Mouse (Mus musculus): ENCODE data around the gene Tns1.

Gene Tns1

DNA sequence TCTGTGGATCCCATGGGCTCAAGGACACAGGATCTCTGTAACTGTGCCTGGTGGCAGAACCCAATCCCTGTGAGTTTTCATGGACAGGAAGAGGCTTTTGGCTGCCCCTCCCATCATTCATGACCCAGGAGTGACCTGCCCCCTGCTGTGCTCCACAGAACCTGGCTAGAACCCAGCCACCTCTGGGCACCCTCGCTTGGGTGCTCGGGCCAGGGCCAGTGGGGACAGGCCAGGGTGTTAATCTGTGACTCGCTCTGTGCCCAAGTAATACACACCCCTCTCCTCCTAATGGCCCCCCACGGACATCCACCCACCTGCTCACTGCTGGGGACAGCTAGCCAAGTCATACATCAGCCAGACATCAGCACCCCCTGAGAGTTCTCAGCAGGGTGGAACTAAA is 65.9 kb downstream of the Tns1 start:
- DNase-seq (ENCODE audit: low read depth), result no peak

DNA sequence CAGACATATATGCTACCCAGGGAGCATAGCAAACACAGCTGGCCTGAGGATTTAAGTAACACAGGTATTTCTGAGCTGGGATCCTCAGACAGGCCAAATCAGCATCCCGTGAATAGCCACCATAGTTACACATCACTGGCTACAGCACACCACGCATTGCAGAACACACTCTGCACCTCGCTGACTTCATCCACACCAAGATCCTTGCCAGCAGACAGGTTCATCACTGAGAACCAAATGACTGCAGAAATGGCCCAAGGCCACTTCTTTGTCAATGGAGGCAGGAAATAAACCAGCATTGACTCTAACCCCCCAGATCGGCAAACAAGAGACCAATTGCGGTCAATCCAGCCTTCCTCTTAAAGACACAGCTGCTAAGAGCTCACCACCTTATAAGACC is 66.7 kb downstream of the Tns1 start:
- DNase-seq (ENCODE audit: low read depth), result no peak

DNA sequence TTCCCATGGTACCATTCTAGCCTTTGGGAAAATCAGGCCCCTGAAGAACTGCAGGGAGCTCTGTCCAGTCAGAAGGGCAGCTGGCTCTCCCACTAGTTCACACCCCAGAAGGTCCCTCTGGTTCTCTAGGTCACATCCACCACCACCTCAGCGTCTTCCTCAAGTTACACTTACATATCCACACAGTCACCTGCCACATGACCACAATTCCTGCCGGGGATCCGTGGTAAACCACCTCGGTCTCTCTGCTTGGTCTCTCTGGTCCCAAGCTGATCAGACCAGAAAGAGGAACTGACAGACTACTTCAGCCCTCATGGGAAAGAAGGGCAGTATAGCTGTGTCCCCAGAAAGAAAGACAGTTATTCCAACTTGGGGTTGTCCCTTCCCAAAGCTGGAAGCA is 68.7 kb downstream of the Tns1 start:
- no peak for DNase-seq (ENCODE audit: low read depth)

DNA sequence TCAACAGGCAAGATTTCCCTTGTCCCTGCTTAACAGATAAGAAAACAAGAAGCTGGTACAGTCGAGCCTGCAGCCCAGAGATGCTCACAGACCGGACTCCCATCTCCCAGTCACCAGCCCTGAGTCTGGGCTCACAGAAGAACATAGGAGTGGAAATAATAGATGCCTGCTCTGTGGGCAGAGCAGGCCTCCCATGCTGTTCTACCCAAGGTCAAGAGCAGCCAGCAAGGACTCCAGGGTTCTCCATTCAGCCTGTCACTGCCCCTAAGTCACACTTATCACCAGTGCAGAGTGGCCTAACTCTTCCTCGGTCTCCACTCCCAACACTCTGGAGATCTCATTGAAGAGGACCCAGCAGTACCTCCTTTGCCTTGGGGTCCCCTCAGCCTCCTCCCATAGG is 69.8 kb downstream of the Tns1 start:
- no peak for DNase-seq (ENCODE audit: low read depth)

DNA sequence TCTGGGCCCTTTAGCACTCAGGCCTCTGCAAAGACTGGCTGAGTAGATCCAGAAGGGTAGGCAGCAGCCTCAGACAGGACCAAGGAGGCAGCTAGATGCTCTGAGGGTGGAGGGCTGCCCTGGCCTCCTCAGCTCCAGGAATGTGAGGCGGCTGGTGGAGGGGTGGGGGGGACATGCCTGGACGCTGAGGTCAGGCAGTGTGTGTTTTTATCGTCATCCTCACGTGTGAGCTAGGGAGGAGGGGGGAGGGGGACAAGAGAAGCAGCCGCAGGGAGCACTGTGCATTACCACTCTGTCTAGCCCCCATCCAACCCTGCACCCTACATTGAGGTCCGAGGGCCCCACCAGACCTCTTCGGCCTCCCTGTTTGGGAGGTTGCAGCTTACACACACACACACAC is 70.2 kb downstream of the Tns1 start:
- no peak for DNase-seq (ENCODE audit: low read depth)

DNA sequence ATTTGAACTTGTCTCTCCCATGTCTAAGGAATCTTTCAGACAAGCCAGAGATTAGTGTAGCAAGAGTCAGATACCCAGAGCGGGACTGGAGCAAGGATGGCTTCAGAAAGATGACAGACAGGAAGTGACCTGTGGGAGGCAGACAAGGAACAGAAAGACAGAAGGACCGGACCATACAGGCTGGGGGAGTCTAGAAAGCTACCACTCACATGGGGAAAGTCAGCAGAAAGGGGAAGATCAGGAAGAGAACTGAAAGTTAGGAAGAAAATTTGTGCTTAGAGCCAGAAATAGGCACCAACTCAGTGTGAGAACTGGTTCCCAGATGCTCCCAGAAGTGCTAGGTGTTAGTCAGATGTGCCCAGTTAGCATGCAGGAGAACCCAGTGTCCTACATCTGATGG is 71.2 kb downstream of the Tns1 start:
- DNase-seq (ENCODE audit: low read depth), result no peak

DNA sequence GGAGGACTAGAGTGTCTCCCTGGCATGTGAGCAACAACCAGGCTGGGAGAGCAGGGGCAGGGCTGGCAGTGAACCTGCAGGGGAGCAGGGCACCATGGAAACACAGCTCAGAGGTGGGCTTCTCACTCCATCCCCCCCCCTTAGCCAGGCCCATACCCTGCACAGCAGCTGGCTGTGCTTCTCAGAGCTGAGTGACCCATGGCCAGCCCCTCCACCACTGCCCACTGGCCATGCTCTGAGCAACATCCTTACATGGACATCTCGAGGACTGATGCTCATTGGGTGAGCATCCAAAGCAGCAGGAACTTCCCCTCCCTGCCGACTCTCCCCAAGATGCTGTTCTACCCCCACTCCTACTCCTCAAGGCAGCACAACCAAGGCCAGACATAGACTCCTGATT is 72.9 kb downstream of the Tns1 start:
- DNase-seq (ENCODE audit: low read depth), result no peak

DNA sequence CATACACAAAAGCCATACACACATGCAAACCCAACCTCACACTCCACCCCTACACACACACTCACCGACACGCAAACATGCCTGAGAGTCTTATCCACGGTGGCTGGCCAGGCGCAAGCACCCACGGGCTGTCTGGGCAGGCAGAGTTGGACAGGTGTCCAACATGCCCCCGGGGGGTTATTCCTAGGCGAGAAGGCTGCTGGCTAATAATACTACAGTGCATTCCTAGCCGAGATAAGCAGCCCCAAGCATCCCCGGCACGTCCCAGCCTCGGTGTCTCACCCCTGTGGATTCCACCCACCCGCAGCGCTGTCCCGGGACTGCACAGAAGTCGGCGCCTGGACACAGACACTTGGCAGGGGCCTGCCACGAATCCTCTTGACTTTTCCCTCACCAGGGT is 74.8 kb downstream of the Tns1 start:
- no peak for DNase-seq (ENCODE audit: low read depth)

DNA sequence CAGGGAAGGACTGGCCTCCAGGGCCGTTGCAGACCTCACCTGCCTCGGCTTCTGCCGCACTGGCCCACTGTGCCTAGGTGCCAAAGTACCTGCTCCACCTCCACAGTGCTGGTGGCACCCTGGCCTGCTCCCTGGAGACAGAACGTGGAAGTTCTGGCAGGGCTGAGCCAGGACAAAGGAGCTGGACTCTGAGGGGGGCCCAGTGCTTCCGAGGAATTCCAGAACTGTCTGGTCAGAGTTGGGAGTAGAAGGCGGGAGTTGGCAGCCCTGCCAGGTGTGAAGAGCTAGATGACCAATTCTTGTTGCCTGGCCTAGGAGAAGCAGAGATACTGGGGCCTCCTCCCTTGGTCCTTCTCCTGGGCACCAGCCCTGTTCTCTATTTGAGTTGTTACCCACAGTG is 76.5 kb downstream of the Tns1 start:
- DNase-seq (ENCODE audit: low read depth), result no peak

DNA sequence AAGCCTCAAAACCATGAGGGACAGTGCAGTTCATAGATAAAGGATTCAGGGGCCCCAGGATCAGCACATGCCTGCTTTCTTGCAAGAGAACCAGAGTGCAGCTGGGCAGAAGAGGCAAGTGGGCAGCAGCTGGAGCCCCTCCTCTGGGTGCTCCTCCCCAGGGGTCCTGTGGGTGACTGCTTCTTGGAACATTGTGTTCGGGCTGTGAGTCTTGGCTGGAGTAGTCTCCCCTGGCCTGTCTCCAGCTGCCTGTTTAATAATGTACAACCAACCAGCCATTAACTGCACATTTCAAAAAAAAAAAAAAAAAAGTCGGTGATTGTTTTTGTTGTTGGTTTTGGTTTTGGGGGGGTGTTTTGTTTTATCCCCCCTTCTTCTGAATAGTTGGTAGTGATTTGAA is 76.9 kb downstream of the Tns1 start:
- DNase-seq (ENCODE audit: low read depth), result no peak

DNA sequence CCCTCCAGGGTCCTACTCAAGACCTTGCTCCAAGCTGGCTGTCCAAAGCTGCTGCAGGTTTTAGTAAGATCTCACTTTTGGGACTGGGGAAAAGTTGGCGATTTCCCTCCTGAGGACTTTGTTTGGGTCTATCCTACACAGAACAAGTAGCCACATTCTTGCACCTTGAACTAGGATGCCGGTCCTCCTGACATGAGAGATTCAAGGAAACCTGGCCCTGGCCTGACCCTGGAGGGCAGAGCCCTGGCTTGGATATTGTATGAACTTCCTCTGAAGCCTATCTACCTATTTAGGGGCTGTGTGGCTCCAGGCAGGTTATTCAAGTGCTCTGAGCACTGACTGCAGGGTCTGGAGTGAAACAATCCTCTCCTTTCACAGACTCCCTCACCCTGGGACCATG is 79.2 kb downstream of the Tns1 start:
- DNase-seq (ENCODE audit: low read depth), result no peak

DNA sequence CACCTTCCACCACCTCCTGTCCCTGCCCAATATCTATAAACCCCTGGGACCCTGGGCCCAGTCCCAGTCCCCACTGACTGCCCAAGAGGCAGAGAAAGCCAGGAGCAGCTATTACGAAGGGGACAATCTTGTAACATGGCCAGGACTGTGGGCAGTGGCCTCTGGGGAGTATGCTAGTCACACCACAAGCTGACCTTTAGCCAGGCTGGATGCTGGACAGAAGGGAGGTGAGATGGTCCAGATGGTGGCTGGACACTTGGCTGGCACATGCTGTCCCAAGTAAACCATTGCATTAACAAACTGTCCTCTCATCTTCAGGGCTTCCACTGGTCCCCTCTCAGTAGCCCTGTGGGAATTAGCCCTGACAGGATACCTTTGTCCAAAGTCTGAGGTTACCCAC is 79.8 kb downstream of the Tns1 start:
- no peak for DNase-seq (ENCODE audit: low read depth)

DNA sequence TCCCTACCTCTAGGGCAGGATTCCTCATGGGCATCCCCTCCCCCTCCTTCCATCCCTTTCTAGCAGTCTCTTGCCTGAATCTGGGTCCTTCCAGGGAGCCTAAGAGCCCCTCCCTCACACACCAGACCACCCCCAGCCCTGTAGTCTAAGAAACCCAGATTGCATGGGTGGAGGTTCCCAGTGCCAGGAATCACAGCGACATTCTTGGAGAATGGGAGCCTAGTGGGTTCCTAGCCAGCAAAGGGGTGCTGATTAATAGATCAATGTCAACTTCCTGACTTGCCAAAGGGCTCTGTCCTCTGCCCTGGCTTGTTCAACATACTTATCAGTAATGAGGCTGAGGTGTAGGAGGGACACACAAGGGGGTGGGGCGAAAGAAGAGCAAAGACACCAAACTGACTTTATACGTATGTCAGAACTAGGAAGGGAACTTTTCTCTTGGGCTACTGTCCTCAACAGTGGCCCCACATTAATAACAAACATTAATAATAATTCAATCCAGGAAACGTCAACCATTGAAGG is 80.6 kb downstream of the Tns1 start:
- no peak for DNase-seq (ENCODE audit: low read depth)

DNA sequence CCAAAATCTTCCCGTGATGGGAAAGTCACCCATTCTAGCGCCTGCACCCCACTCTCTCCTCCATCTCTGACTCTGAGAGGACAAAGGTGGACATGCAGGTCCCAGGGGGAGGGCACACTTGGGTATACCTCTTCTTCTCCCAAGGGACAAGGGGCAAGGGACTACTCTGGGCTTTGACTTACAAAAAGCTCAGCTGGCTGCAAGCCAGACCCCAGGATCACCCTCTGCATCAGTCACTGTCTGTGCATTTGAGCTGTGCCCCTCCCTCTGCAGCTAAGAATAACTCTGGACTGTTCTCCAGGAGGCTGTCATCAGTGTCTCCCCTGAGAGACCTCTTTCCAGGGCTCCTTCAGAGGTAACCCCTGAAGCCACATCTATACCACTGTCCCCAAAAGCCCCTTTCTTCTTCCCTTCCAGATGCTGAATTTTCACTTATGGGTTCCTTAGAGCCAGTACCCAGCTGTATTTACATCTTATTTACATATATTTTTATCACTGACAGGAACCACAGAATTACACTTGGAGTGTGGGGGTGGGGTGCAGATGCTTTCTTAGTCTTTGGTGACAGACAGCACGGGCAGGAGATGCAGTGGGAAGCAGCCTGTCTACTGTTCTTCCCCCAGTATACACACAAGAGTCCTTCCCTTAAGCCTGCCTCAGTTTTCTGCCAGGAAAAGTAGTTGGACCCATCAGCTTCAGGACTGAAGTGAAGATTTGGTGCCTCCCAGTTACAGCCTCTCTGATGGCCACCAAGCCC is 81.4 kb downstream of the Tns1 start:
- DNase-seq (ENCODE audit: low read depth), result no peak

DNA sequence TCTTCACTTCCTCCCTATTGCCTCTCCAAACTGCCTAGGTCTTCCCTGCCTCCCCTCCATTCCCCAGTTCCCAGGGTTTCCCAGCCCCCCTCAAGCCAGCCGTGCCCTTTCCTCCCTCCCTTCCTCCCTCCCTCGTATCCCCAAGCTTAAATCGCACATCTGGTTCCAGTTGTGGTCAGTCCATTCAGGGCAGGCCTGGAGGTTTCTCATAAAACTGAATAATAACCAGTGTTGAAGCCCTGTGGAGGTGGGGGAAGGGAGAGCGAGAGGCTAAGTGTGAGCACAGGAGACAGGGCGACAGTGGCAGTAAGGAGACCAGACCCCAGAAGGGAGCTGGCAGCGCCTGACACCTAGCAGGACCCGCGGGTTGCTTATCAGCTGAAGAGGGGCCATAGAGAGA is 82.6 kb downstream of the Tns1 start:
- peak; percentile 80 for DNase-seq (ENCODE audit: low read depth)

DNA sequence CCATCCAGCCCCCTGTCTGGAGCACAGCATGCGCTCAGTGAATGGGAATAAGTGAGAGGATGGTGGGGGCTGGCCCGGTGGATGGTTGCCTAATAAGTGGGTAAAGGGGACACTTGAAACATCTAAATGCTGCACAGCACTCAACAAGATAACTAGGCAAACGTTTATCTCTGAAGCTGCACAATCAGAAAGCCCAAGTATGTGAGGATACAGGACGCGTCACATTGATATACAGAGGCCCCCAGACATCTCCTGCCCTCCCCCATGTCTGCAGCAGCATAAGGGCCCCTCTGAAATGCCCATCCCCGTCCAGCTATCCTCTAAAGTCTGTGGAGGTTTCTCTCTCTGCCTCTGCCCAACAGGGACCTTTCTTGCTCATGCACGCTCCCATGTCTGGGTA is 83.1 kb downstream of the Tns1 start:
- no peak for DNase-seq (ENCODE audit: low read depth)

DNA sequence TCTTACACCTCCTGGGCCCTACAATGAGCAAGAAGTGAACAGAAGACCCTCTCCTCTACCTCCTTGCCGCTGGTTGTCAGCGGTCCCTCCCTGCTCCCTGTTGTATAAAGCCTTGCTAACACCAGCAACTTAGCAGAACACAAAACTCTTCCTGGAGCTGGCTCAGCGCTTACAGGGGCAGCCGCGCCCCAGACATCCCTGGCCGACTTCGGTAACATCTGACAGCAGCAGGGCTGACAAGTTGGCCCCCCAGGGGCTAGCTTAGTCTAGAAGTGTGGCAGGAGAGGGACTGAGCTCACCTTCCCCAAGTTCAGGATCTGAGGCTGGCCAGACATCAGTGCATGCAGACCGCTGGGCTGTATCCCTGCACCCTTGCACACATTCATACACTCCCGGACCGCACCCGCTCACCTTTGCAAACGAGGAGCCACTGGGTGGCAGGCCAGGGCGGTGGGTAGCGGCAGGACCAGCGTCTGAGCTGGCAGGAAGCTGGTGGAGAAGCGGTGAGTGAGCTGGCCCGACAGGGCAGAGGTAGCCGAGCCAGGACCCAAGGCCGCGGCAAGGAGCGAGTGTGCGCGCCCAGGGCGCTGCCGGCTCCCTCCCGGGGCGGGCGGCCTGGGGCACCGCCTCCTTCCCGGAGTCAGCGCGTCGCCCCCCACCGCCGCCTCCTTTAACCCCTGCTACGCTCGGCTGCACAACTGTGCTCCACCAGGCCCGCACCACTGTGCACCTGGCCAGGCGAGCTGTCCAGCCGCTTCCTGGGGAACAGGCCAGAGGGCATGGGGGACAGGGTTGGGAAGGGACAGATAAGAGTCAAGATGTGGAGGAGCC is 87.5 kb downstream of the Tns1 start:
- DNase-seq (ENCODE audit: low read depth), result no peak

DNA sequence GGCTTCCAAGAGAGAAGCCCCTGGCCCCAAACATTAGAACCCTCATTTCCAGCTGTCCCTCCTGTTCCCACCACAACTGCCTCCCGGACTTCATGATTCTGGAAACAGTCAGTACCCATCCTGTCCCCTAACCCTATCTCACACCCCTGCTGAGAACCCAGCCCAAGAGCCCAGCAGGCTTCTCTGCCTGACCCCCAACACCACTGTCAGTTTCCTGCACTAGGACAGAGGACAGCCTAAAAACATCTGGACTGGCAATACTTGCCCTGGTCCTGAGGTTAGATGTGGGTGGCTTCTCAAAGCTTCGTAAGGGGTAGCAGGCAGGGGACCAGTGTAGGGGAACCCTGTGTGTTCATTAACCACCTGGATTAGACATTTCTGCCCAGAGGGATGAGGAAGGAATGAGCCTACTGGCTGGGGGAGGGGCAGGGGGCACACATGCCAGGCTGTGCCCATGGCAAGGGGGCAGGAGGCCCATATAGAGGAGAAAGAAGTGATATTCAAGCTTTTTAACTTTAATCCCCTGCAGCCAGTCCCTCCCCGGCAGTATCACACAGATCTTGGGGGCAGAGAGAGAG is 88.2 kb downstream of the Tns1 start:
- no peak for DNase-seq (ENCODE audit: low read depth)

DNA sequence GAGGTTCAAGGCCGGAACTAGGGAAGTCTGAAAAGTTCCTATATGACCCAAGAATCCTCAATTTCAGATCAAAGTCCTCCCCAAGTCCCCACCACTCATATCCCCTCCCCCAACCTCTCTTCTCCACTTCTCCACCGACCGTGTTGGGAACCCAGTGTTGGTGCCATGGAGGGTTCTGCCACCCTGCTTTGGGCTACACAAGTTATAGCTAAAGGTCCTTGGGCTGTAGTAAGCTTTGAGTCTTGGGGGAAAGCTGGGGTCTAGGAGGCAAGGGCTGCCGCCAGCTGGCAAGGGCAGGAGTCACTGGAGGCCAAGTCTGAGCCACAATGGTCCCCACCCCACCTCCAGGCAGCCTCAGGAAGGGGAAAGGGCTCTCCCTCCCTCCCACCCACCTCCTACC is 88.8 kb downstream of the Tns1 start:
- DNase-seq (ENCODE audit: low read depth), result no peak

DNA sequence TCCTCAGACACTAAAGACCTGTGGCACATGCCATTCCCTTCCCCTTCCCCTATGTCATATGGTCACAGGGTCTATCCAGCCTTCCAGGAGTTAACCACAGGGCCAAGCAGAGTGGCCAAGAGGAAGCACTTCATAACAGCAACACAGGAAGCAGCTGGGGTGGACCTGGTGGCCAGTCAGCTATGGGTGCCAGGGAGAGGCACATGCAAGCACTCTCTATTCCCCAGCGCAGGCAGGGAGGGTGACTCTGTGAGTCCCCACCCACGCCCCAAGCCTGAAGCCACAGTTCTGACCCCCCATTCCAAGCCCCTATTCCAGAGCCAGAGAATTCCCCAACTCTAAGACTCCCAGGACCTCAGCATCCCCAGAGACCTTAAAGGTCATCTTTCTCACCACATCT is 89.5 kb downstream of the Tns1 start:
- no peak for DNase-seq (ENCODE audit: low read depth)

DNA sequence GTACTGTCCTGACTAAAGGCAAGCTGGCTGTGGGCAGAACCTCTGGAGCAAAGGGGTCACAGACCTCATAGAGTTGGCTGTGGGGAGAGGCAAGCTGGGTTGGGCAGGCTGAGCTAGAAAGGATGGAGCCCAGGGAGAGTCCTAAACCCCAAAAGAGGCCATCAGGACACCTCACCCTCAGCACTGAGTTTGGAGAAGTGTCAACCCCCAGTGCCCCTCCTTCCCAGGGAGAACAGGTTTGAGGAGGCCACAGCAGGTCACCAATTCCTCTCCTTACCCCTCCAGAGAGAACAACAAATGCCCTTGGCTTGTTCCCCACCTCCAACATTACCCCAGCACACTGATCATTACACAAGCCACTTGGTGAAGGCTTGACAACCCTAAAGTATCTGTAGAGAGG is 90.0 kb downstream of the Tns1 start:
- DNase-seq (ENCODE audit: low read depth), result no peak

DNA sequence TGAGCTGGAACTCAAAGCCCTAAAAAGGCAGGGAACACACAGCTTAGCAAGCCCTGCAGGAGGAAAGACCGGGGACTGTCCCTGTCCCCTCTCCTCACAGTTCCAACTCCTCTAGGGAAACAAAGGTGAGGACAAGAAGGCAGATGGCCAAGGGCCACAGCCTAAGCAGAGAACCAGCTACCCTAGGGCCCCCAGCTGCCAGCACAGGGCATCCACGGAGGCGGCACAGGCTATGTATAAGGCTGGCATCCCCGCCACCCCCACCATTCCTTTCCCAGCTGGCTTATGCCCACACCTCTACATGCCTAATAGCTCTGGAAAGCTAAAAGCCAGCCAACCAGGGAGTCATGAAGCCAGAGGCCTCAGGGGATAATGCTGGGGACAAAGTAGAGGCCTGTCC is 90.8 kb downstream of the Tns1 start:
- DNase-seq (ENCODE audit: low read depth), result no peak

DNA sequence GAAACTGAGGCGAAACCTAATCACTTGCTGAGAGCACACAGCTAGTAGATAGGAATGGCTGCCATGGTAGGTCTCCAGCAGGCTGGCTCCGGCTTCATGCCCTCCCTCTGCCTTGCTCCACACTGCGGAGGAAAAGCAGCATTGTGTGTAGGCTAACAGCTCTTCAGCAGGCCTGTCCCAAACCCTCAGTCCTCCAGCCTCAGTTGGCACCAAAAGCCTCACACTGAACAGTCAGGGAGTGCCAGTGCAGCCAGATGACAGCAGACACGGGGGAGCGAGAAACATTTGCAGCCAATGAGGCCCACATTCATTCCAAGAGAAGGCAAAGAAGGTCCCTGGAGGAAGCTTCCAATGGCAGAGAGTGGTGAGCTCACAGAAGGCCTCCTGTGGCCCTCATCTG is 91.3 kb downstream of the Tns1 start:
- DNase-seq (ENCODE audit: low read depth), result no peak

All from fibroblast of lung, adult 2 months (primary cell).